Mouse (Mus musculus) heart, embryonic 14.5 days (tissue): Measurements from ENCODE around the gene Zfp787. TPM values are rescaled to one million over a fixed set of nuclear protein-coding genes. Genes with fewer than 3 reads are reported as not detected.

Experiments used
- ATAC-seq: fragments of 200-750 bp; cut with Nextera tagmentation; 2 replicates; pipeline ENCODE4 v1.8.0; 2017; ENCODE audit warnings: low read depth, moderate TSS enrichment; ENCODE audit not compliant: insufficient number of reproducible peaks, insufficient read depth, low FRiP score
- H3K27ac ChIP-seq, 2 experiments: fragments of 200-500 bp in 1 of 2; fragments of 300-500 bp in 1 of 2; sonication (generic) in 1 of 2; replicated peaks in 1 of 2; 2 replicates each; pipeline ENCODE4 v1.5.1; 2012 to 2014; ENCODE audit warnings: low read depth in 2 of 2, low read length in 2 of 2, control low read depth in 1 of 2, mild to moderate bottlenecking in 1 of 2, mixed read lengths in 1 of 2; ENCODE audit not compliant: control insufficient read depth in 1 of 2, insufficient read depth in 1 of 2
- H3K27me3 ChIP-seq: fragments of 300-500 bp; sonication (generic); 2 replicates; pipeline ENCODE4 v1.6.1; 2014; ENCODE audit warnings: mild to moderate bottlenecking, low read length, control low read depth; ENCODE audit not compliant: control insufficient read depth, insufficient read depth
- H3K36me3 ChIP-seq: fragments of 300-500 bp; sonication (generic); 2 replicates; pipeline ENCODE4 v1.6.1; 2014; ENCODE audit warnings: mild to moderate bottlenecking, control low read depth, low read length, mixed read lengths; ENCODE audit not compliant: control insufficient read depth, insufficient read depth
- H3K4me1 ChIP-seq, 2 experiments: fragments of 200-500 bp in 1 of 2; fragments of 300-500 bp in 1 of 2; sonication (generic) in 1 of 2; 2 replicates each; pipeline ENCODE4 v1.6.1; 2012 to 2014; ENCODE audit warnings: low read length in 2 of 2, control low read depth in 1 of 2, mixed read lengths in 1 of 2; ENCODE audit not compliant: control insufficient read depth in 2 of 2, insufficient read depth in 2 of 2
- H3K4me2 ChIP-seq: fragments of 300-500 bp; sonication (generic); 2 replicates; pipeline ENCODE4 v1.6.1; 2014; ENCODE audit warnings: mild to moderate bottlenecking, low read length
- H3K4me3 ChIP-seq, 2 experiments: fragments of 200-500 bp in 1 of 2; fragments of 300-500 bp in 1 of 2; sonication (generic) in 1 of 2; 2 replicates each; pipeline ENCODE4 v1.5.1; 2012 to 2014; ENCODE audit warnings: low read length in 2 of 2, mild to moderate bottlenecking in 2 of 2, control low read depth in 1 of 2, low read depth in 1 of 2, moderate library complexity in 1 of 2; ENCODE audit not compliant: control insufficient read depth in 1 of 2, insufficient read depth in 1 of 2
- H3K9ac ChIP-seq: fragments of 300-500 bp; sonication (generic); 2 replicates; pipeline ENCODE4 v1.6.1; 2014; ENCODE audit warnings: mild to moderate bottlenecking, low read length
- H3K9me3 ChIP-seq: fragments of 300-500 bp; sonication (generic); 2 replicates; pipeline ENCODE4 v1.6.1; 2016; ENCODE audit warnings: low read length, control low read depth; ENCODE audit not compliant: control insufficient read depth
- WGBS: fragments of 180-500 bp; shearing (Covaris S2); extraction: QIAGEN DNeasy Blood & Tissue Kit; methylation state at CpG from one replicate; pipeline ENCODE4 v1.1.7; 2014; 5-methylcytosine and 5-hydroxymethylcytosine counted together
- polyA plus RNA-seq: library from polyadenylated mRNA; unstranded; fragments of >200 nt; fragmentation: Nextera tagmentation; extraction: Ambion mirVana; gene quantifications from 2 replicates; pipeline ENCODE4 v1.2.1, GENCODE M21; 2014

Gene Zfp787
- polyA plus RNA-seq, 1 experiment from 2014 or later, result 11.8 TPM

GRCm38 (mm10) chr7:6153131-6153530, 2.7 kb downstream of the Zfp787 start:
- no peak for ATAC-seq
- H3K9ac ChIP-seq, result no peak overlapping the region
- H3K9me3 ChIP-seq, result no peaks in the 10 kb centered on the region
- no peak overlapping the region for H3K4me2 ChIP-seq
- no peak overlapping the region for H3K4me3 ChIP-seq
- H3K36me3 ChIP-seq, result no peaks in the 10 kb centered on the region
- H3K27me3 ChIP-seq, result no peaks in the 10 kb centered on the region
- H3K4me1 ChIP-seq, result peaks cover 29 to 61% of the 10 kb centered on the region in 2 experiments
- WGBS, result 72% methylated on average over 3 of the region's 3 CpGs
- H3K27ac ChIP-seq, result 0 out of 4 replicates have a peak overlapping the region, but pooled peaks of 1 of the 2 experiments have one; percentile 16

GRCm38 (mm10) chr7:6152036-6152435, 3.8 kb downstream of the Zfp787 start:
- Histone ChIP-seq H3K4me2 (no peak overlapping the region), H3K4me1 (peaks cover 36 to 68% of the 10 kb centered on the region in 2 experiments), H3K4me3 (no peak overlapping the region), H3K9me3 (no peaks in the 10 kb centered on the region), H3K27me3 (no peaks in the 10 kb centered on the region), H3K9ac (no peak overlapping the region), H3K36me3 (no peaks in the 10 kb centered on the region), H3K27ac (no peak overlapping the region)
- no peak for ATAC-seq
- WGBS, result 74% methylated on average over 3 of the region's 3 CpGs

- peaks cover 39 to 70% of the 10 kb centered on the region in 2 experiments for H3K4me1 ChIP-seq
- no peak for ATAC-seq
- no peak overlapping the region for H3K4me2 ChIP-seq
- no peak overlapping the region for H3K4me3 ChIP-seq
- H3K9me3 ChIP-seq, result no peaks in the 10 kb centered on the region
- no peaks in the 10 kb centered on the region for H3K36me3 ChIP-seq
- H3K9ac ChIP-seq, result no peak overlapping the region
- no peaks in the 10 kb centered on the region for H3K27me3 ChIP-seq
- H3K27ac ChIP-seq, result no peak overlapping the region
- 95% methylated on average over 1 of the region's 1 CpGs for WGBS
Measured at GRCm38 (mm10) chr7:6151266-6151665, 4.5 kb downstream of the Zfp787 start.

GRCm38 (mm10) chr7:6147688-6148087, 8.1 kb downstream of the Zfp787 start:
- no peaks in the 10 kb centered on the region for H3K36me3 ChIP-seq
- no peak for ATAC-seq
- no peak overlapping the region for H3K4me3 ChIP-seq
- peaks cover 54 to 80% of the 10 kb centered on the region in 2 experiments for H3K4me1 ChIP-seq
- no peaks in the 10 kb centered on the region for H3K27me3 ChIP-seq
- peak overlapping the region; percentile 22 for H3K9ac ChIP-seq
- peak overlapping the region; percentile 30 to 79; a peak in 2 of 4 replicates for H3K27ac ChIP-seq
- WGBS, result 66% methylated on average over 5 of the region's 5 CpGs
- no peak overlapping the region; the same call in 1 of the 2 replicates for H3K4me2 ChIP-seq
- no peaks in the 10 kb centered on the region for H3K9me3 ChIP-seq

- peaks cover 51 to 76% of the 10 kb centered on the region in 2 experiments for H3K4me1 ChIP-seq
- no peaks in the 10 kb centered on the region for H3K9me3 ChIP-seq
- H3K27me3 ChIP-seq, result no peaks in the 10 kb centered on the region
- 7% methylated on average over 2 of the region's 2 CpGs for WGBS
- peak overlapping the region; percentile 14 for H3K4me2 ChIP-seq
- peaks cover 3% of the 10 kb centered on the region for H3K36me3 ChIP-seq
- peak; percentile 36; the same call in 1 of the 2 replicates for ATAC-seq
- no peak overlapping the region for H3K4me3 ChIP-seq
- H3K27ac ChIP-seq, result peak overlapping the region; percentile 30 to 79; a peak in 3 of 4 replicates
- no peak overlapping the region for H3K9ac ChIP-seq
Measured at GRCm38 (mm10) chr7:6146982-6147325, 8.8 kb downstream of the Zfp787 start.

GRCm38 (mm10) chr7:6146194-6146981, 9.4 kb downstream of the Zfp787 start:
- Histone ChIP-seq H3K4me2 (peak overlapping the region; percentile 14), H3K36me3 (peaks cover 9% of the 10 kb centered on the region), H3K4me3 (no peak overlapping the region), H3K4me1 (peaks cover 50 to 71% of the 10 kb centered on the region in 2 experiments), H3K9me3 (no peaks in the 10 kb centered on the region), H3K27ac (peak overlapping the region; percentile 30 to 79), H3K27me3 (no peaks in the 10 kb centered on the region), H3K9ac (0 out of 2 replicates have a peak overlapping the region, but pooled peaks have one; percentile 13)
- ATAC-seq, result no peak
- WGBS, result 50% methylated on average over 7 of the region's 7 CpGs

- WGBS, result 64% methylated on average over 8 of the region's 8 CpGs
- peak overlapping the region; percentile 19 to 79 for H3K27ac ChIP-seq
- no peaks in the 10 kb centered on the region for H3K9me3 ChIP-seq
- H3K4me3 ChIP-seq, result no peak overlapping the region
- no peak overlapping the region for H3K9ac ChIP-seq
- no peak overlapping the region; the same call in 1 of the 2 replicates for H3K4me2 ChIP-seq
- H3K4me1 ChIP-seq, result peaks cover 45 to 70% of the 10 kb centered on the region in 2 experiments
- peaks cover 16% of the 10 kb centered on the region for H3K36me3 ChIP-seq
- no peak for ATAC-seq
- H3K27me3 ChIP-seq, result no peaks in the 10 kb centered on the region
Measured at GRCm38 (mm10) chr7:6145423-6146188, 10.2 kb downstream of the Zfp787 start.
